ENCODE assay signal across 9 mouse cellular contexts in genomic region chr6:94401061-94401591, GRCm38 (mm10).
DNase-seq lines count a peak whose midpoint lies in the region; ATAC-seq and TF ChIP-seq lines count a peak whose summit lies in the region.
"Had no signal": no experiment of that assay in that cellular context is flagged by ENCODE, and none has a peak within 500 bp of the region (broad histone marks: within the 10 kb centered on the region; RNA-seq: fewer than 3 reads in every experiment).

No protein-coding gene starts in this region.

- H3K9ac ChIP-seq in kidney, embryonic 14.5 days (ENCODE audit: low read depth, low read length) = no peak overlapping the region
- H3K9ac ChIP-seq in intestine, embryonic 15.5 days = no peak overlapping the region
- H3K9ac ChIP-seq in liver, postnatal 0 days (replicated peaks) = no peak overlapping the region

- H3K36me3 ChIP-seq in kidney, embryonic 14.5 days (ENCODE audit: control insufficient read depth, insufficient read depth, low read length) = no peaks in the 10 kb centered on the region
- no peaks in the 10 kb centered on the region for H3K36me3 ChIP-seq in intestine, embryonic 15.5 days
- H3K36me3 ChIP-seq in liver, postnatal 0 days (replicated peaks; ENCODE audit: insufficient read depth, low read length) = no peaks in the 10 kb centered on the region

- no peaks in the 10 kb centered on the region for H3K9me3 ChIP-seq in kidney, embryonic 14.5 days (ENCODE audit: control insufficient read depth, low read length)
- H3K9me3 ChIP-seq in intestine, embryonic 15.5 days = no peaks in the 10 kb centered on the region
- H3K9me3 ChIP-seq in liver, postnatal 0 days (ENCODE audit: low read length) = no peaks in the 10 kb centered on the region

- H3K27ac ChIP-seq in kidney, embryonic 14.5 days (ENCODE audit: low read depth, low read length) = no peak overlapping the region
- H3K27ac ChIP-seq in intestine, embryonic 15.5 days = no peak overlapping the region
- no peak overlapping the region for H3K27ac ChIP-seq in liver, postnatal 0 days (ENCODE audit: low read depth)

- TF ChIP-seq EP300 in liver, postnatal 0 days (IDR thresholded peaks at IDR 0.05; ENCODE audit: low read depth) = no peak

- 6% methylated on average over 14 of the region's 14 CpGs for WGBS in kidney, embryonic 14.5 days
- 16% methylated on average over 14 of the region's 14 CpGs for WGBS in intestine, embryonic 15.5 days
- 45% methylated on average over 14 of the region's 14 CpGs for WGBS in liver, postnatal 0 days (ENCODE audit: insufficient replicate concordance)

- peak; percentile 88 for ATAC-seq in kidney, embryonic 14.5 days (ENCODE audit: low FRiP score, low TSS enrichment)
- ATAC-seq in intestine, embryonic 15.5 days = peak; percentile 47
- no peak for ATAC-seq in liver, postnatal 0 days

- peak overlapping the region; percentile 18 for H3K4me3 ChIP-seq in kidney, embryonic 14.5 days (ENCODE audit: low read length)
- H3K4me3 ChIP-seq in intestine, embryonic 15.5 days (replicated peaks) = no peak overlapping the region
- no peak overlapping the region for H3K4me3 ChIP-seq in liver, postnatal 0 days (ENCODE audit: low read depth, low read length)
- H3K4me3 ChIP-seq: erythroblast, embryonic 14.5 days had no signal

- peaks cover 14% of the 10 kb centered on the region for H3K4me1 ChIP-seq in kidney, embryonic 14.5 days (ENCODE audit: control insufficient read depth, insufficient read depth, low read length)
- peaks cover 17% of the 10 kb centered on the region for H3K4me1 ChIP-seq in intestine, embryonic 15.5 days (replicated peaks)
- H3K4me1 ChIP-seq in liver, postnatal 0 days (ENCODE audit: insufficient read depth) = no peaks in the 10 kb centered on the region

- no peak for TF ChIP-seq CTCF in liver, postnatal 0 days (IDR thresholded peaks at IDR 0.05; ENCODE audit: low read depth)

- H3K27me3 ChIP-seq in kidney, embryonic 14.5 days (ENCODE audit: control insufficient read depth, insufficient read depth, low read length) = no peaks in the 10 kb centered on the region
- H3K27me3 ChIP-seq in intestine, embryonic 15.5 days (replicated peaks) = no peaks in the 10 kb centered on the region
- H3K27me3 ChIP-seq in liver, postnatal 0 days (ENCODE audit: insufficient read depth, low read length) = no peaks in the 10 kb centered on the region

- no peak for DNase-seq in kidney, adult 8-10 months
- DNase-seq in embryo, embryonic 9.5 days (ENCODE audit: extremely low spot score) = peak; percentile 47
- DNase-seq in mesoderm, embryonic 11.5 days (ENCODE audit: low read depth, low spot score) = peak; percentile 85
- peak; percentile 5 for DNase-seq in yolk sac, embryonic 10.5 days (ENCODE audit: low spot score)
- no peak for DNase-seq in lung, postnatal 4 days
- no peak for DNase-seq in liver, postnatal 0 days

- H3K4me2 ChIP-seq in kidney, embryonic 14.5 days (replicated peaks; ENCODE audit: low read depth, low read length) = peak overlapping the region; percentile 48
- peak overlapping the region; percentile 57 for H3K4me2 ChIP-seq in intestine, embryonic 15.5 days (replicated peaks)
- H3K4me2 ChIP-seq in liver, postnatal 0 days (ENCODE audit: low read depth, low read length) = no peak overlapping the region

Comparison
In these comparisons a context has a peak if more than half of its experiments do, and no peak if none do; other contexts are left out.
1. DNase-seq: peak in embryo, embryonic 9.5 days (single experiment), mesoderm, embryonic 11.5 days (single experiment) and yolk sac, embryonic 10.5 days (single experiment); none in kidney, adult 8-10 months (0 of 2), lung, postnatal 4 days (0 of 2) and liver, postnatal 0 days (single experiment).